Mouse (Mus musculus) MEL (cell line): ENCODE data around the gene Tecpr1. TPM values are rescaled to one million over a fixed set of nuclear protein-coding genes. Genes with fewer than 3 reads are reported as not detected.

Experiments
- DNase-seq: peaks from one replicate; pipeline ENCODE4 v3.0.0; 2011; ENCODE audit warnings: low read depth, low spot score
- H3K27ac ChIP-seq: 2 replicates; pipeline ENCODE4 v1.5.1; 2012; ENCODE audit warnings: low read depth, mild to moderate bottlenecking, control low read depth, low read length, moderate library complexity; ENCODE audit not compliant: control insufficient read depth
- H3K27me3 ChIP-seq, 2 experiments: fragments of 150-350 bp in 1 of 2; sonication (generic) in 1 of 2; 2 replicates each; pipeline ENCODE4 v1.6.1; 2012; ENCODE audit warnings: low read length in 2 of 2, mild to moderate bottlenecking in 2 of 2, improper control_type of control experiment in 1 of 2, moderate library complexity in 1 of 2; ENCODE audit not compliant: insufficient read depth in 2 of 2, control insufficient read depth in 1 of 2
- H3K36me3 ChIP-seq, 2 experiments: 2 replicates each; pipeline ENCODE4 v1.6.1; 2012 to 2014; ENCODE audit warnings: low read length in 2 of 2, improper control_type of control experiment in 1 of 2, inconsistent platforms in 1 of 2, mild to moderate bottlenecking in 1 of 2; ENCODE audit not compliant: insufficient read depth in 2 of 2, control insufficient read depth in 1 of 2
- H3K4me1 ChIP-seq, 2 experiments: fragments of 150-350 bp in 1 of 2; sonication (generic) in 1 of 2; 2 replicates each; pipeline ENCODE4 v1.6.1; 2012; ENCODE audit warnings: low read length in 2 of 2, improper control_type of control experiment in 1 of 2, mild to moderate bottlenecking in 1 of 2; ENCODE audit not compliant: insufficient read depth in 2 of 2, control insufficient read depth in 1 of 2
- H3K4me3 ChIP-seq, 2 experiments: fragments of 150-350 bp in 1 of 2; sonication (generic) in 1 of 2; 2 replicates each; pipeline ENCODE4 v1.5.1; 2012; ENCODE audit warnings: low read depth in 2 of 2, low read length in 2 of 2, mild to moderate bottlenecking in 2 of 2, moderate library complexity in 2 of 2, control low read depth in 1 of 2, improper control_type of control experiment in 1 of 2; ENCODE audit not compliant: control insufficient read depth in 1 of 2, insufficient read depth in 1 of 2
- H3K79me2 ChIP-seq: 2 replicates; pipeline ENCODE4 v1.6.1; 2012; ENCODE audit warnings: mild to moderate bottlenecking, low read length, moderate library complexity; ENCODE audit not compliant: control insufficient read depth, poor library complexity, insufficient read depth
- H3K9ac ChIP-seq: 2 replicates; pipeline ENCODE4 v1.6.1; 2012; ENCODE audit warnings: low read depth, mild to moderate bottlenecking, control low read depth, low read length, moderate library complexity; ENCODE audit not compliant: control insufficient read depth, poor library complexity, severe bottlenecking
- H3K9me3 ChIP-seq: fragments of 150-350 bp; sonication (generic); replicated peaks from 2 replicates; pipeline ENCODE4 v1.6.1; 2012; ENCODE audit warnings: mild to moderate bottlenecking, low read length, improper control_type of control experiment, moderate library complexity; ENCODE audit not compliant: insufficient read depth
- E2F4 ChIP-seq: IDR thresholded peaks from 2 replicates; pipeline ENCODE4 v1.6.1; 2011; ENCODE audit warnings: low read depth, low read length, improper control_type of control experiment, borderline replicate concordance
- GABPA ChIP-seq: IDR thresholded peaks from 2 replicates; pipeline ENCODE4 v1.6.1; 2012; ENCODE audit warnings: low read depth, mild to moderate bottlenecking, inconsistent platforms, low read length, improper control_type of control experiment, moderate library complexity
- GATA1 ChIP-seq: IDR thresholded peaks from 2 replicates; pipeline ENCODE4 v1.6.1; 2011; ENCODE audit warnings: low read depth, low read length, improper control_type of control experiment
- HCFC1 ChIP-seq: IDR thresholded peaks from 2 replicates; pipeline ENCODE4 v1.6.1; 2012; ENCODE audit warnings: low read depth, mild to moderate bottlenecking, inconsistent platforms, low read length, improper control_type of control experiment, moderate library complexity
- MAFK ChIP-seq: IDR thresholded peaks from 2 replicates; pipeline ENCODE4 v1.6.1; 2011; ENCODE audit warnings: low read depth, mild to moderate bottlenecking, low read length, improper control_type of control experiment, borderline replicate concordance
- MAX ChIP-seq: IDR thresholded peaks from 2 replicates; pipeline ENCODE4 v1.6.1; 2011; ENCODE audit warnings: low read length, improper control_type of control experiment
- MAZ ChIP-seq: IDR thresholded peaks from 2 replicates; pipeline ENCODE4 v1.6.1; 2012; ENCODE audit warnings: low read depth, mild to moderate bottlenecking, inconsistent platforms, low read length, improper control_type of control experiment
- MEF2A ChIP-seq: IDR thresholded peaks from 2 replicates; pipeline ENCODE4 v1.6.1; 2014; ENCODE audit warnings: low read depth, mild to moderate bottlenecking, inconsistent platforms, low read length, improper control_type of control experiment; ENCODE audit not compliant: poor library complexity, insufficient replicate concordance, severe bottlenecking; ENCODE audit errors: extremely low read depth
- MXI1 ChIP-seq: IDR thresholded peaks from 2 replicates; pipeline ENCODE4 v1.6.1; 2011; ENCODE audit warnings: mild to moderate bottlenecking, low read depth, low read length, improper control_type of control experiment
- POLR2AphosphoS5 ChIP-seq: IDR thresholded peaks from 2 replicates; pipeline ENCODE4 v1.6.1; 2012; ENCODE audit warnings: low read depth, borderline replicate concordance, mild to moderate bottlenecking, inconsistent platforms, low read length, moderate library complexity, mixed read lengths
- RCOR1 ChIP-seq: IDR thresholded peaks from 2 replicates; pipeline ENCODE4 v1.6.1; 2012; ENCODE audit warnings: low read depth, mild to moderate bottlenecking, inconsistent platforms, low read length, improper control_type of control experiment
- TAL1 ChIP-seq: IDR thresholded peaks from 2 replicates; pipeline ENCODE4 v1.6.1; 2012; ENCODE audit warnings: mild to moderate bottlenecking, inconsistent platforms, low read length, moderate library complexity, mixed read lengths
- TBP ChIP-seq: IDR thresholded peaks from 2 replicates; pipeline ENCODE4 v1.8.0; 2011; ENCODE audit warnings: low read depth, low read length, improper control_type of control experiment
- UBTF ChIP-seq: IDR thresholded peaks from 2 replicates; pipeline ENCODE4 v1.6.1; 2012; ENCODE audit warnings: low read depth, mild to moderate bottlenecking, inconsistent platforms, low read length, improper control_type of control experiment, moderate library complexity, borderline replicate concordance; ENCODE audit not compliant: insufficient read depth
- USF1 ChIP-seq: IDR thresholded peaks from 2 replicates; pipeline ENCODE4 v1.6.1; 2014; ENCODE audit warnings: low read depth, mild to moderate bottlenecking, inconsistent platforms, low read length, improper control_type of control experiment, moderate library complexity
- USF2 ChIP-seq, 2 experiments: IDR thresholded peaks; 2 replicates each; pipeline ENCODE4 v1.6.1; 2011 to 2012; ENCODE audit warnings: improper control_type of control experiment in 2 of 2, low read length in 2 of 2, borderline replicate concordance in 1 of 2, inconsistent platforms in 1 of 2, low read depth in 1 of 2, mild to moderate bottlenecking in 1 of 2; ENCODE audit not compliant: insufficient read depth in 1 of 2
- ZKSCAN1 ChIP-seq: IDR thresholded peaks from 2 replicates; pipeline ENCODE4 v1.6.1; 2012; ENCODE audit warnings: low read depth, mild to moderate bottlenecking, inconsistent platforms, low read length, improper control_type of control experiment, moderate library complexity
- polyA plus RNA-seq, 2 experiments: library from polyadenylated mRNA; stranded (reverse) in 1 of 2; unstranded in 1 of 2; fragments of >175 nt in 1 of 2; fragments of >200 nt in 1 of 2; gene quantifications; 2 replicates each; pipeline versions ENCODE4 v1.2.1 to v1.2.4; 2012; ENCODE audit warnings: low replicate concordance in 2 of 2, low read depth in 1 of 2; ENCODE audit not compliant: insufficient read length in 2 of 2, insufficient read depth in 1 of 2, missing spikeins in 1 of 2
- total RNA-seq: library from RNA; depleted of rRNA; stranded (reverse); fragments of 300-350 nt; gene quantifications from 2 replicates; pipeline ENCODE4 v1.2.3, GENCODE M21; 2012

Gene Tecpr1
- total and polyA plus RNA-seq, 3 experiments, result 6.2 to 9.0 TPM; not detected in 1

GRCm38 (mm10) chr5:144165756-144166155 lies 57.7 kb downstream of the Tecpr1 start:
- Histone ChIP-seq H3K4me3 (no peak overlapping the region), H3K27me3 (no peaks in the 10 kb centered on the region), H3K79me2 (no peaks in the 10 kb centered on the region), H3K36me3 (peaks cover 0 to 2% of the 10 kb centered on the region in 2 experiments; a peak in 2 of 4 replicates), H3K27ac (no peak overlapping the region), H3K9ac (no peak overlapping the region), H3K9me3 (no peaks in the 10 kb centered on the region), H3K4me1 (0 out of 4 replicates have a peak, but pooled peaks cover 0 to 2% of the 10 kb centered on the region in 2 experiments)
- no peak for DNase-seq
- TF ChIP-seq ZKSCAN1, result no peak
- no peak for TF ChIP-seq RCOR1
- no peak for TF ChIP-seq TBP
- no peak for TF ChIP-seq TAL1
- TF ChIP-seq POLR2AphosphoS5, result no peak
- no peak for TF ChIP-seq E2F4
- no peak for TF ChIP-seq MAZ
- TF ChIP-seq USF2 (IDR thresholded peaks at IDR 0.05; ENCODE audit: borderline replicate concordance in 1 of 2, insufficient read depth in 1 of 2, low read depth in 1 of 2, low read length in 2 of 2), result no peak
- no peak for TF ChIP-seq MAX
- no peak for TF ChIP-seq MEF2A
- TF ChIP-seq GATA1, result no peak
- no peak for TF ChIP-seq MXI1
- TF ChIP-seq HCFC1, result no peak
- no peak for TF ChIP-seq USF1
- TF ChIP-seq GABPA, result no peak
- TF ChIP-seq MAFK, result no peak

DNA sequence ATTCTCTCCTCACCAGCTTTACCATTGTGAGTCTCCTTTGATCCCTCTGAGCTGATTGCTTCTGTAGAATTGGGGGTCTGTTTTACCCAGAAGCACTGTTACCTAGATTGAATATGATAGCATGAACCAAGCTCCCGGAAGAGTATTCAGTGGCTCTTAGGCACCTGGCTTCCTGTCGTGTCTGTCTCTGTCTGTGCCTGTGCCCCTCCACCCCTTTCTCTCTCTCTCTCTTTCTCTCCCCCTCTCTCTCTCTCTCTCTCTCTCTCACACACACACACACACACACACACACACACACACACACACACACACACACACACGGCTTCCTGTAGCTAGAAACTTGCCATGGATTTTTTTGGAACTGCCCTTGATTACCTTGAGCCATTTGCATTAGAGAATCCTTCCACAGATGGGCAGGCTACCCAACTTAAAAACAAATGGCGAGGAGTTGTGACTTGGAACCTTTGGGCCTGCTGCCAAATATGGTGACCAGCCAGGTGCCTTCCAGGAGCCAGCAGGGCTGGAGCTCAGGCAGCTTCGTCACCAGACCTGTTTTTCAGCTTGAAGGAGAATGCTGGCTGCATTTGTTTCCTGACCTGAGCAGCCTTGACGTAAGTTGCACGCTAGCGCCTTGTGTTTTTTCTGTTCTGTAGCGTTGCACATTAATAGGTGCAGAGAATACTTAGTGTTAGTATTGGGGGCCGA lies 60.5 kb downstream of the Tecpr1 start:
- Histone ChIP-seq H3K36me3 (peaks cover 0 to 2% of the 10 kb centered on the region in 2 experiments; a peak in 2 of 4 replicates), H3K27ac (no peak overlapping the region), H3K79me2 (no peaks in the 10 kb centered on the region), H3K4me1 (0 out of 4 replicates have a peak, but pooled peaks cover 0 to 2% of the 10 kb centered on the region in 2 experiments), H3K9me3 (no peaks in the 10 kb centered on the region), H3K9ac (no peak overlapping the region), H3K4me3 (no peak overlapping the region), H3K27me3 (no peaks in the 10 kb centered on the region)
- TF ChIP-seq MEF2A (no peak), MAFK (no peak), UBTF (no peak)
- DNase-seq, result no peak
